Mouse (Mus musculus) forebrain, embryonic 11.5 days (tissue): Measurements from ENCODE around the gene Cd47. TPM values are rescaled to one million over a fixed set of nuclear protein-coding genes. Genes with fewer than 3 reads are reported as not detected.

Source experiments
- ATAC-seq: fragments of 200-750 bp; cut with Nextera tagmentation; replicated peaks from 2 replicates; pipeline ENCODE4 v1.8.0; 2017; ENCODE audit warnings: moderate TSS enrichment; ENCODE audit not compliant: low FRiP score
- DNase-seq: peaks from one replicate; pipeline ENCODE4 v3.0.0-alpha.2; 2017; ENCODE audit warnings: low spot score
- H3K27ac ChIP-seq: fragments of 300-500 bp; sonication (generic); 2 replicates; pipeline ENCODE4 v1.5.1; 2014; ENCODE audit warnings: low read depth, low read length
- H3K27me3 ChIP-seq: fragments of 300-500 bp; sonication (generic); 2 replicates; pipeline ENCODE4 v1.6.1; 2014; ENCODE audit warnings: mild to moderate bottlenecking, low read length, mixed read lengths; ENCODE audit not compliant: control insufficient read depth, insufficient read depth
- H3K36me3 ChIP-seq: fragments of 300-500 bp; sonication (generic); 2 replicates; pipeline ENCODE4 v1.6.1; 2014; ENCODE audit warnings: mild to moderate bottlenecking, low read length, moderate library complexity, mixed read lengths; ENCODE audit not compliant: control insufficient read depth, insufficient read depth
- H3K4me1 ChIP-seq: fragments of 300-500 bp; sonication (generic); replicated peaks from 2 replicates; pipeline ENCODE4 v1.6.1; 2014; ENCODE audit warnings: low read length, mixed read lengths; ENCODE audit not compliant: control insufficient read depth, insufficient read depth
- H3K4me2 ChIP-seq: fragments of 300-500 bp; sonication (generic); 2 replicates; pipeline ENCODE4 v1.6.1; 2014; ENCODE audit warnings: low read depth, mild to moderate bottlenecking, low read length, moderate library complexity, mixed read lengths; ENCODE audit not compliant: severe bottlenecking
- H3K4me3 ChIP-seq: fragments of 300-500 bp; sonication (generic); 2 replicates; pipeline ENCODE4 v1.5.1; 2014; ENCODE audit warnings: low read depth, low read length
- H3K9ac ChIP-seq: fragments of 300-500 bp; sonication (generic); 2 replicates; pipeline ENCODE4 v1.6.1; 2014; ENCODE audit warnings: low read length
- H3K9me3 ChIP-seq: fragments of 300-500 bp; sonication (generic); 2 replicates; pipeline ENCODE4 v1.6.1; 2016; ENCODE audit warnings: low read length, mixed read lengths; ENCODE audit not compliant: control insufficient read depth
- WGBS: fragments of 180-500 bp; shearing (Covaris S2); extraction: QIAGEN DNeasy Blood & Tissue Kit; methylation state at CpG from one replicate; pipeline ENCODE4 v1.1.7; 2014; 5-methylcytosine and 5-hydroxymethylcytosine counted together
- polyA plus RNA-seq: library from polyadenylated mRNA; unstranded; fragments of >200 nt; fragmentation: Nextera tagmentation; extraction: Ambion mirVana; gene quantifications from 2 replicates; pipeline ENCODE4 v1.2.1, GENCODE M21; 2014

Cd47 gene
- polyA plus RNA-seq, 1 experiment from 2014 or later, result 47.6 TPM

GRCm38 (mm10) chr16:49834130-49834693, 33.9 kb downstream of the Cd47 start:
- H3K9ac ChIP-seq, result no peak overlapping the region
- H3K4me2 ChIP-seq, result no peak overlapping the region
- no peak overlapping the region for H3K27ac ChIP-seq
- no peak for ATAC-seq
- no peaks in the 10 kb centered on the region for H3K27me3 ChIP-seq
- H3K9me3 ChIP-seq, result no peaks in the 10 kb centered on the region
- no peaks in the 10 kb centered on the region for H3K36me3 ChIP-seq
- no peak overlapping the region for H3K4me3 ChIP-seq
- no peak for DNase-seq
- 82% methylated on average over 4 of the region's 4 CpGs for WGBS
- no peaks in the 10 kb centered on the region for H3K4me1 ChIP-seq

- 93% methylated on average over 6 of the region's 6 CpGs for WGBS
- Histone ChIP-seq H3K27ac (no peak overlapping the region), H3K9me3 (no peaks in the 10 kb centered on the region), H3K9ac (no peak overlapping the region), H3K36me3 (no peaks in the 10 kb centered on the region), H3K4me2 (no peak overlapping the region), H3K4me3 (no peak overlapping the region), H3K27me3 (no peaks in the 10 kb centered on the region), H3K4me1 (0 out of 2 replicates have a peak, but pooled peaks cover 2% of the 10 kb centered on the region)
- DNase-seq (no peak), ATAC-seq (no peak)
These were observed 36.4 kb downstream of the Cd47 start for GRCm38 (mm10) chr16:49836634-49837164.

- Histone ChIP-seq H3K4me3 (no peak overlapping the region), H3K4me1 (0 out of 2 replicates have a peak, but pooled peaks cover 2% of the 10 kb centered on the region), H3K27me3 (no peaks in the 10 kb centered on the region), H3K9me3 (no peaks in the 10 kb centered on the region), H3K27ac (no peak overlapping the region), H3K36me3 (no peaks in the 10 kb centered on the region), H3K4me2 (no peak overlapping the region), H3K9ac (no peak overlapping the region)
- DNase-seq (no peak), ATAC-seq (no peak)
- 82% methylated on average over 6 of the region's 6 CpGs for WGBS
These were observed 38.6 kb downstream of the Cd47 start for GRCm38 (mm10) chr16:49838923-49839322.

GRCm38 (mm10) chr16:49839681-49840535, 39.6 kb downstream of the Cd47 start:
- H3K4me2 ChIP-seq, result no peak overlapping the region
- H3K27me3 ChIP-seq, result no peaks in the 10 kb centered on the region
- no peak overlapping the region for H3K9ac ChIP-seq
- DNase-seq (no peak), ATAC-seq (no peak; the same call in 1 of the 2 replicates)
- WGBS, result 70% methylated on average over 15 of the region's 15 CpGs
- no peaks in the 10 kb centered on the region for H3K9me3 ChIP-seq
- H3K4me1 ChIP-seq, result 0 out of 2 replicates have a peak, but pooled peaks cover 2% of the 10 kb centered on the region
- no peak overlapping the region for H3K4me3 ChIP-seq
- H3K36me3 ChIP-seq, result no peaks in the 10 kb centered on the region
- H3K27ac ChIP-seq, result no peak overlapping the region

GRCm38 (mm10) chr16:49843723-49844122, 43.4 kb downstream of the Cd47 start:
- no peak for ATAC-seq
- H3K4me3 ChIP-seq, result no peak overlapping the region
- no peaks in the 10 kb centered on the region for H3K27me3 ChIP-seq
- H3K4me1 ChIP-seq, result 0 out of 2 replicates have a peak, but pooled peaks cover 2% of the 10 kb centered on the region
- H3K9ac ChIP-seq, result no peak overlapping the region
- no peak overlapping the region for H3K27ac ChIP-seq
- H3K9me3 ChIP-seq, result no peaks in the 10 kb centered on the region
- WGBS, result 71% methylated on average over 1 of the region's 1 CpGs
- no peaks in the 10 kb centered on the region for H3K36me3 ChIP-seq
- H3K4me2 ChIP-seq, result no peak overlapping the region
- no peak for DNase-seq

GRCm38 (mm10) chr16:49847224-49848003, 47.1 kb downstream of the Cd47 start:
- no peak for DNase-seq
- no peak overlapping the region for H3K4me3 ChIP-seq
- H3K9ac ChIP-seq, result no peak overlapping the region
- H3K4me1 ChIP-seq, result no peaks in the 10 kb centered on the region
- ATAC-seq, result no peak
- no peaks in the 10 kb centered on the region for H3K27me3 ChIP-seq
- WGBS, result 80% methylated on average over 5 of the region's 5 CpGs
- H3K4me2 ChIP-seq, result no peak overlapping the region
- no peaks in the 10 kb centered on the region for H3K9me3 ChIP-seq
- no peak overlapping the region for H3K27ac ChIP-seq
- H3K36me3 ChIP-seq, result no peaks in the 10 kb centered on the region

GRCm38 (mm10) chr16:49848651-49849050, 48.3 kb downstream of the Cd47 start:
- DNase-seq, result no peak
- no peaks in the 10 kb centered on the region for H3K4me1 ChIP-seq
- no peak overlapping the region for H3K27ac ChIP-seq
- 86% methylated on average over 1 of the region's 1 CpGs for WGBS
- H3K9me3 ChIP-seq, result no peaks in the 10 kb centered on the region
- no peak overlapping the region for H3K4me2 ChIP-seq
- no peaks in the 10 kb centered on the region for H3K27me3 ChIP-seq
- no peaks in the 10 kb centered on the region for H3K36me3 ChIP-seq
- ATAC-seq, result no peak
- no peak overlapping the region for H3K4me3 ChIP-seq
- H3K9ac ChIP-seq, result no peak overlapping the region

- Histone ChIP-seq H3K27me3 (no peaks in the 10 kb centered on the region), H3K4me1 (no peaks in the 10 kb centered on the region), H3K4me3 (no peak overlapping the region), H3K9ac (no peak overlapping the region), H3K27ac (no peak overlapping the region), H3K9me3 (no peaks in the 10 kb centered on the region), H3K36me3 (no peaks in the 10 kb centered on the region), H3K4me2 (no peak overlapping the region)
- ATAC-seq (no peak), DNase-seq (no peak)
- WGBS, result 92% methylated on average over 3 of the region's 3 CpGs
These were observed 52.6 kb downstream of the Cd47 start for GRCm38 (mm10) chr16:49852940-49853339.
